Mouse (Mus musculus): ENCODE results near the gene Zdhhc3. TPM values are rescaled to one million over a fixed set of nuclear protein-coding genes. Genes with fewer than 3 reads are reported as not detected.
A peak's percentile ranks its signal among the peaks of the same experiment; 100 is the strongest.

The Zdhhc3 gene
- polyA plus RNA-seq, 1 experiment = 72.9 TPM

DNA sequence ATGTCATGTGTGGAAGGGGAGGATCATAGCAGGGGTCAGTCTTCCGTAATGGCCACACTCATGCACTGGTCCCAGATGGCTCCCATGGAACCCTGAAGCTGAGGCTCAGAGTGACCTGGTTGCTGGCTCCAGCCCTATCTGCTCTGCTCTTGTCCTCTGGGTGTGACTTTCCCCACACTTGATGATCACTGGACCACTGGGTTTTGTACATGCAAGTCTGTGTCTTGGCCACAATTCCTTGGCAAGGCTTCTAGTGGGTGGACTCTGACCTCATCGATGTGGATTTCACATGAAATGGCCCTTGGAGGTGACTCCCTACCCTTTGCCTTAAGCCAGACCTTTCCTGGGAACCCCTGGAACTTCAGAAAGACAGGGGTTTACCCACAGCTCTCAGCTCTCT, 40.1 kb upstream of the Zdhhc3 start:
- Histone ChIP-seq H3K36me3 (ENCODE audit: control insufficient read depth, insufficient read depth, low read length) (no peaks in the 10 kb centered on the region), H3K4me3 (ENCODE audit: extremely low read depth, insufficient read depth, insufficient read length) (no peak overlapping the region), H3K4me1 (ENCODE audit: control insufficient read depth, insufficient read depth, insufficient read length) (peaks cover 6% of the 10 kb centered on the region), H3K27ac (ENCODE audit: insufficient read depth, low read length) (no peak overlapping the region), H3K27me3 (ENCODE audit: control insufficient read depth, insufficient read depth, low read length) (no peaks in the 10 kb centered on the region)
- no peak for TF ChIP-seq CTCF (IDR thresholded peaks at IDR 0.05; ENCODE audit: extremely low read depth, insufficient read depth, insufficient read length, insufficient replicate concordance)
- no peak for TF ChIP-seq POLR2A (IDR thresholded peaks at IDR 0.05; ENCODE audit: low read depth, low read length)
- 96% methylated on average over 2 of the region's 2 CpGs for WGBS
- no peak for DNase-seq (ENCODE audit: low read depth in 1 of 2, low spot score in 2 of 2)

DNA sequence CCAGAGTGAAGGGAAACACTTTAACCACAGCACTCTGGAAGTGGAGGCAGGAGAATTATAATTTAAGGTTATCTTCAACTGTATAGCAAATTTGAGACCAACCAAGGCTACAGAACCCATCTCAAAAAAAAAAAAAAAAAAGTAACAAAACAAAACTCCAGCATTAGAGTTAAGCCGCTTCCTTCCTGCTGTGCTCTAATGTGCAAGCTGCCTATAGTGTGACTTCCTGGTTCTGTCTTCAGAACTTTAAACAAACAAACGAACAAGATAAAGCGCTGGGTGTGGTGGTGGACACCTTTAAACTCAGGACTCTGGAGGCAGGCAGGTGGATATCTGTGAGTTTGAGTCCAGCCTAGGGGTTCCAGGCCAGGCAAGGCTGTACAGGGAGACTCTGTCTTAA, 39.0 kb upstream of the Zdhhc3 start:
- WGBS = 16% methylated on average over 3 of the region's 3 CpGs
- TF ChIP-seq POLR2A (IDR thresholded peaks at IDR 0.05; ENCODE audit: low read depth, low read length) (no peak), CTCF (IDR thresholded peaks at IDR 0.05; ENCODE audit: extremely low read depth, insufficient read depth, insufficient read length, insufficient replicate concordance) (no peak)
- DNase-seq (ENCODE audit: low read depth in 1 of 2, low spot score in 2 of 2) = no peak
- Histone ChIP-seq H3K27me3 (ENCODE audit: control insufficient read depth, insufficient read depth, low read length) (no peaks in the 10 kb centered on the region), H3K36me3 (ENCODE audit: control insufficient read depth, insufficient read depth, low read length) (no peaks in the 10 kb centered on the region), H3K4me3 (ENCODE audit: extremely low read depth, insufficient read depth, insufficient read length) (no peak overlapping the region), H3K4me1 (ENCODE audit: control insufficient read depth, insufficient read depth, insufficient read length) (peaks cover 6% of the 10 kb centered on the region), H3K27ac (ENCODE audit: insufficient read depth, low read length) (peak overlapping the region; percentile 80)

- Histone ChIP-seq H3K4me3 (ENCODE audit: extremely low read depth, insufficient read depth, insufficient read length) (no peak overlapping the region), H3K36me3 (ENCODE audit: control insufficient read depth, insufficient read depth, low read length) (no peaks in the 10 kb centered on the region), H3K27ac (ENCODE audit: insufficient read depth, low read length) (peak overlapping the region; percentile 73), H3K27me3 (ENCODE audit: control insufficient read depth, insufficient read depth, low read length) (no peaks in the 10 kb centered on the region), H3K4me1 (ENCODE audit: control insufficient read depth, insufficient read depth, insufficient read length) (peaks cover 6% of the 10 kb centered on the region; the same call in 1 of the 2 replicates)
- TF ChIP-seq CTCF (IDR thresholded peaks at IDR 0.05; ENCODE audit: extremely low read depth, insufficient read depth, insufficient read length, insufficient replicate concordance) = no peak
- DNase-seq (ENCODE audit: low read depth in 1 of 2, low spot score in 2 of 2) = no peak
- 28% methylated on average over 1 of the region's 1 CpGs for WGBS
These were observed 38.6 kb upstream of the Zdhhc3 start for GRCm38 (mm10) chr9:123151561-123151960.

GRCm38 (mm10) chr9:123150241-123151020, 37.4 kb upstream of the Zdhhc3 start, which contains the start of gene Clec3b:
Gene Clec3b (plus strand): TSS chr9:123150946.
- Histone ChIP-seq H3K4me3 (ENCODE audit: extremely low read depth, insufficient read depth, insufficient read length) (no peak within 1 kb of the TSS), H3K27ac (ENCODE audit: insufficient read depth, low read length) (peak within 1 kb of the TSS; percentile 73), H3K4me1 (ENCODE audit: control insufficient read depth, insufficient read depth, insufficient read length) (peaks cover 6% of the 10 kb centered on the region; the same call in 1 of the 2 replicates), H3K27me3 (ENCODE audit: control insufficient read depth, insufficient read depth, low read length) (no peaks in the 10 kb centered on the region), H3K36me3 (ENCODE audit: control insufficient read depth, insufficient read depth, low read length) (no peaks in the 10 kb centered on the region)
- DNase-seq (ENCODE audit: low read depth in 1 of 2, low spot score in 2 of 2) = no peak
- TF ChIP-seq CTCF (IDR thresholded peaks at IDR 0.05; ENCODE audit: extremely low read depth, insufficient read depth, insufficient read length, insufficient replicate concordance) = no peak
- 89% methylated on average over 5 of the region's 5 CpGs for WGBS

DNA sequence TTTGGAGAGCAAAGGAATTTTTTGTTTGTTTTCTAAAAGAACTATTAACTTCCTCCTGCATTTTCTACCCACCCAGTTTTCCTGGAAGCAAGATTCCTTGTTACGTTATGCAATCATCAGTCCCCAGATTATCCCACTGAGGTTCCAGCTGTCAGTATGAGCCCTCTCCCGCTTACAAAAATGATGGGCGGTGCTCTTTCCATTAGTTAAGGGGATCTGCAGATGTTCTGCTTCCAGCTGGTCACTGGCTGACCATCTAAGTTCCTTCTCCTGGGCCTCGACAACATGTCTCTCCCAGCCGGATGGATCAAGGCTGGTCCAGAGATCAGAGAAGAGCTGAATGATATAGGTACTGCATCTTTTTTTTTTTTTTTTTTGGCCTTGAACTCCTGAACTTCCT, 35.4 kb upstream of the Zdhhc3 start:
- TF ChIP-seq POLR2A (IDR thresholded peaks at IDR 0.05; ENCODE audit: low read depth, low read length) (no peak), CTCF (IDR thresholded peaks at IDR 0.05; ENCODE audit: extremely low read depth, insufficient read depth, insufficient read length, insufficient replicate concordance) (no peak)
- H3K4me3 ChIP-seq (ENCODE audit: extremely low read depth, insufficient read depth, insufficient read length) = no peak overlapping the region
- DNase-seq (ENCODE audit: low read depth in 1 of 2, low spot score in 2 of 2) = no peak
- no peaks in the 10 kb centered on the region for H3K27me3 ChIP-seq (ENCODE audit: control insufficient read depth, insufficient read depth, low read length)
- peaks cover 6% of the 10 kb centered on the region; the same call in 1 of the 2 replicates for H3K4me1 ChIP-seq (ENCODE audit: control insufficient read depth, insufficient read depth, insufficient read length)
- H3K27ac ChIP-seq (ENCODE audit: insufficient read depth, low read length) = no peak overlapping the region
- 88% methylated on average over 5 of the region's 5 CpGs for WGBS
- no peaks in the 10 kb centered on the region for H3K36me3 ChIP-seq (ENCODE audit: control insufficient read depth, insufficient read depth, low read length)

GRCm38 (mm10) chr9:123139887-123140614, 27.0 kb upstream of the Zdhhc3 start:
- no peak for TF ChIP-seq CTCF (IDR thresholded peaks at IDR 0.05; ENCODE audit: extremely low read depth, insufficient read depth, insufficient read length, insufficient replicate concordance)
- TF ChIP-seq POLR2A (IDR thresholded peaks at IDR 0.05; ENCODE audit: low read depth, low read length) = no peak
- no peak for DNase-seq (ENCODE audit: low read depth in 1 of 2, low spot score in 2 of 2)
- WGBS = 64% methylated on average over 4 of the region's 4 CpGs
- Histone ChIP-seq H3K27me3 (ENCODE audit: control insufficient read depth, insufficient read depth, low read length) (no peaks in the 10 kb centered on the region), H3K4me3 (ENCODE audit: extremely low read depth, insufficient read depth, insufficient read length) (no peak overlapping the region), H3K4me1 (ENCODE audit: control insufficient read depth, insufficient read depth, insufficient read length) (no peaks in the 10 kb centered on the region), H3K36me3 (ENCODE audit: control insufficient read depth, insufficient read depth, low read length) (peaks cover 16% of the 10 kb centered on the region), H3K27ac (ENCODE audit: insufficient read depth, low read length) (no peak overlapping the region)
